Mouse (Mus musculus): Measurements from ENCODE around the gene Mycl.

- no peak for TF ChIP-seq TAL1 (IDR thresholded peaks at IDR 0.05; ENCODE audit: low read length)
- no peak for TF ChIP-seq GATA1 (IDR thresholded peaks at IDR 0.05; ENCODE audit: low read length)
Observed at GRCm38 (mm10) chr4:123014501-123015282, 19.2 kb downstream of the Mycl start.
